Mouse (Mus musculus): ENCODE results near the gene Rhoh.

DNA sequence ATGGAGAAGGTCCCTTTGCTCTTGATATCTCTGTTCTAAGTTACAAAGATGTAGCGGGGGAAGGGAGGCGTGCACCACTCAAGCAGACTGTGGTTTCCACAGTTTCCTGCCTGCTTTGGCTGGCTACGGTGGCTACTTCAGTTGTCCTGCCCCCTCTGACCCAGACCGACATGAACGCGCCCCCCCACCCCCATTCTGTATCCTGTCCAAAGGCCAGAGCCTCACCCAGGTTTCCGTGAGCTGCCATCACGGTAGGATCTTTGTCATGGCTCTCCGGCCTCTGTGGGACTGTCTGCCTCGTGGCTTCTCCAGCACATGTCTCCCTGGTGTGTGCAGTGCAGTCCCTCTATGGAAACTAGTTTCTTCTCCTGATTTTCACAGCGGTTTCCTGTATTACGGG, 58.3 kb downstream of the Rhoh start:
- TF ChIP-seq CTCF (conservative IDR thresholded peaks at IDR 0.05; ENCODE audit: insufficient read depth, insufficient read length, low read depth, low read length) (no peak), POLR2A (IDR thresholded peaks at IDR 0.05; ENCODE audit: low read depth, low read length) (no peak)
